Mouse (Mus musculus) layer of hippocampus, adult 9-11 months (tissue): ENCODE results near the gene Olfr1359.
"Not testable (repeated sequence)": the region's sequence is repeated elsewhere in the genome, so short reads cannot be mapped to it uniquely, and the experiment has no call there.

ENCODE experiments used
- DNase-seq: peaks from one replicate; pipeline ENCODE4 v3.0.0; 2022

Gene Olfr1359

DNA sequence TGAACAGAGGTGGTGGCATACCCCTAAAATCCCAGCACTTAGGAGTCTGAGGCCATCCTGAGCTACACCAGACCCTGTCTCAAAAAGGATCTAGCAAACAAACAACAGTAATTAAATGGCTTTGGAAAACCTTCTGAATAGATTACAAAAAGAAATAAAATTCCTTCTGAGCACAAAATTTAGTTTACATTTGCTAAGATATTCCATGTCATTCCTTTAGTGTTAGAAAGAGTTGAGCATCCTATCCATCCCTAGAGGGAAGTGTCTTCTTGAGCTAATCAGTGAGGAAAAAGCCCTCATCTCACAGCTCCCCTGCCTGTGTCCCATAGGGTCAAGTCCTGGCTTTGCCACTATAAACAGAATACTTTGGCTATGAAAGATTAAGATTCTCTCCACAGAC lies at the start of gene Olfr1359:
Olfr1359 (plus strand) TSS at position 301 of the 400 bp plus-strand sequence.
- DNase-seq, result no peak

DNA sequence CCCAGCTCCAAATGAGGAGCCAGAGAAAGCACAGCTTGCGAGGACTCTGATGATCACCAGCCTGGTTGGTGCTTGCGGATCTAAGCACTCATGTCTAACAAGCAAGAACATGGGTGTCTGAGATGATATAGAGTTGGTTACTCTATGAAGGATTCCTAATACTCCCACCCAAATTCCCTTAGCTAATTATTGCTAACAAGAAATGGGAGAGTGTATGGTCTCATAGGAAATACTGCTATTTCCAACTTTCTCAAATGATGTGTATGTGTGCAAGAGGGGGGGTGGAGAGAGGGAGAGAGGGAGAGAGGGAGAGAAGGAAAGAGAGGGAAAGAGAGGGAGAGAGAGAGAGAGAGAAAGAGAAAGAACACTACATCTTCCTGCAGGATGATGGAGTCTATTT lies 34.6 kb upstream of the Olfr1359 start, which contains the start of gene Olfr1361:
Olfr1361 (minus strand) TSS at position 101 of the 400 bp plus-strand sequence.
- no peak for DNase-seq

DNA sequence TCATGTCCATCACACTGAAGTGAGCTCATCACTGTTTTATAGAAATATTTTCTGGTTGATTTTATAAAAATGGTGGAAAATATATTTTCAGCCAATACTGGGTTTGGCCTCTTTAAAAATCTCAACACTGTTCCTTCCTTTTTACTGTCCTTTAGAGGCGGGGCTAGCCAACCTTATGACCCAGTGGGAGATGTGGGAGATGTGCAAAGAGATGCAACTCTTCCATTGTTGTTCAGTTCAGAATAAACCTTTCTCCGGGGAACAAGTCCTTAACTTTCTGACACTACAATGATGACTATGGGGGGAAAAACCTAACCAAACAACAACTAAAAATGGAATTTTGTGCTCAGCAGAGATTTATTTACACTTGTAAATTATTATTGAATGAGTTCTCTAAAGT lies 20.6 kb upstream of the Olfr1359 start, which contains the start of gene Olfr1360:
Olfr1360 (minus strand) TSS at position 101 of the 400 bp plus-strand sequence.
- DNase-seq, result no peak

DNA sequence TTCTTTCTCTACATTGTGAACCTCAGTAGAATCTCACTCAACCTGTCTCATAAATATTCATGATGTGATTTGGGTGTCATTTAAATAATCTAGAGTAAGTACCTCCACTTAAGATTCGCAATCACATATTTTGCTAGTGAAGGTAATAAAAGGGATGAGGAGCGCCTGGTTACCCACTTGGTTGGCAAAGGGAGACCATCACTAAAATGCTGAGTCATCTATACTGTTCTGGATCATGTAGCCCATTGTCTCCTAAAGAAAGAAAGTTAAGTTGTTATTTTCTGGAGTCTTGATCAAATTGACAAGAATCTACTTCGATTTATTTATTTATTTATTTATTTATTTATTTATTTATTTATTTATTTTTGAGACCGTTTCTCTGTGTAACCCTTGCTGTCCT lies 8.8 kb downstream of the Olfr1359 start:
- no peak for DNase-seq

DNA sequence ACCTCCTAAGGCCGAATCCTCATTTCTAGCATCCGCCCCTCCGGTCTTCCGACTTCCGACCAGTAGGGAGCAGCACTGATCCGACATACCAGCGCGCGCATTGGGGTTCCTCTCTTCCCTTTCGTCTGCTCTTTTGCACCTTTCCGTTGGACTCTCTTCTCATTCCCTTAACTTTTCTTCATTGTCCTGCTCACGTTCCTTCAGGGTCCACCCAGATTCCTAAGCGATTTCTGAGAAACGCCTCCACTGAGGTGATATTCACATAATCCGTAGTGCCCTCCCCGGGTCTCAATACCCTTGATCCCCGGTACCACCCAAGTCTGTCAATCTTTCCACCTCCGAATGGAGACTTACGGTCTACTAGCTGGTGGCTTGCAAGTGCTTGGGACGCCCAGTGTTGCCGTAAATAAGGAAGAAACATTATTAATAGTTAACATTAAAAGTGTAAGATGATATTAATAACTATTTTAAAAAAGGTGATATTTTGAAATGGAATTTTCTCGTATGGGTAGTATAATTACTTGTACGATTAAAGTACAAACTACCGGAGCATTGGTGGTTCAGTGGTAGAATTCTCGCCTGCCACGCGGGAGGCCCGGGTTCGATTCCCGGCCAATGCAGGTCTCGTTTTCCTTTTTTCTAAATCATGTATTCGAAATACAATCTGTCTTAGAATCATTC lies 12.3 kb downstream of the Olfr1359 start:
- peak; percentile 85 for DNase-seq

DNA sequence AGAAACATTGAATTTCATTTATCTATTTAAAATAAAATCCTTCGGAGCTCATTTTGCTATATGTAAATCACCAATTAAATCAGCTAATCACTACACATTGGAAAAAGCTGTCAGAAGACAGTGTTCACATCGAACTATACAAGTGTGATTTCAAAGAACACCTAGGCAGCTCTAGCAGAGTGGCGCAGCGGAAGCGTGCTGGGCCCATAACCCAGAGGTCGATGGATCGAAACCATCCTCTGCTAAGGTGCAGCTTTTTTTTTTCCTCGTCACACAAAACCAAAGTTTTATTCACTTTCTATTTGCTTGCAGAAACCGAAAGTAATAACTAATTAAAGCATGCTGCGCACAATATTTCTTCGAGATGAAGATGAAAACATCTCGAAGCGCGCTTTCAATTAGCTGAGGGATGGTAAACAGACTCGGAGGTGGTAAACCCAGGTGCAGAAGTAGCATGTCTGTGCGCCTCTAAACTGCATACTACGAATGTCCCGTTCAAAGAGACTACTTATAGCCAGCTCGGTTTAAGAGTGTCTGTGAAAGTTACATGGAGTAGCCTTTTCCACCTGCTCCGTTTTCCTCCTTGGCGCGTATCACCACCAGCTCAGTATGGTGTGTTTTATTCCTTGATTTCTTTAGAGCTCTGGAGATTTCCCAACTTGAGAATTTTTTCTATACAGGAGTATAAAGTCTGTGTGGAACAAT lies 13.1 kb downstream of the Olfr1359 start:
- DNase-seq, result peak; percentile 67

DNA sequence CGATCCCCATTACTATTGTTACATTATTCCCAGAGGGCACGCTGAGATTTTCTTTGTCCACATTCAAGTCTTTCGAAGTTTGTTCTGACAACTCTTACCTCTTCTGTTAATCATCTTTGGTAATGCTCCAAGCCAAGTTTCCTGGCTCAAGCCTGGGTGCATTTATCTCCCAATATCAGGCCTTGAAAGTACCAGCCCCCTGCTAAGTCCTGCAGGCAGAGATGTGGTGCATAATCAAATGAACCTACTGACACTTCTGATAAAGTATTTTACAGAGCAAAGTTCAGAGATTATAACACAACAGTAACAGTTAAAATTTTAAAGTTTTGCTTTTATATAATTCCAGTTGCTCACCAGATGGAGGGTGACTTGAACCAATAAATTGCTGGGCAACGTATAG lies 13.8 kb downstream of the Olfr1359 start:
- no peak for DNase-seq

DNA sequence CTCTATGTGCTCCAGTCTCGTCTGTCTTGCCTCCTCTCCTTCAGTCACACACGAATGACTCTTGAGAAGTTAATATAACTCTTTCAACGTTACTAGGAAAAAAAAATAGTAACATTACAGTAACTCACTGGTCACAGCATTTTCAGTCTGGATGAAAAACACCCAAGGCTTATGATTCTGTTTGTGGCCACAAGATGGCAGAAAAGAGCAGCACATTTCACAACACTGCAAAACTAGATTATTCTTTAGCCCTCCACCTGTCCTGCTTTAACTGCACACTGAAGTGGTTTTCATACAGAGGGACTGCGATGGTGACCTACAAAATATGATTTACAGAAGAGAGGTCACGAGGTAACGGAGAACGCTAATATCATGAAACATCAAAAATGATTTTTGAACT lies 16.8 kb downstream of the Olfr1359 start:
- peak; percentile 40 for DNase-seq

DNA sequence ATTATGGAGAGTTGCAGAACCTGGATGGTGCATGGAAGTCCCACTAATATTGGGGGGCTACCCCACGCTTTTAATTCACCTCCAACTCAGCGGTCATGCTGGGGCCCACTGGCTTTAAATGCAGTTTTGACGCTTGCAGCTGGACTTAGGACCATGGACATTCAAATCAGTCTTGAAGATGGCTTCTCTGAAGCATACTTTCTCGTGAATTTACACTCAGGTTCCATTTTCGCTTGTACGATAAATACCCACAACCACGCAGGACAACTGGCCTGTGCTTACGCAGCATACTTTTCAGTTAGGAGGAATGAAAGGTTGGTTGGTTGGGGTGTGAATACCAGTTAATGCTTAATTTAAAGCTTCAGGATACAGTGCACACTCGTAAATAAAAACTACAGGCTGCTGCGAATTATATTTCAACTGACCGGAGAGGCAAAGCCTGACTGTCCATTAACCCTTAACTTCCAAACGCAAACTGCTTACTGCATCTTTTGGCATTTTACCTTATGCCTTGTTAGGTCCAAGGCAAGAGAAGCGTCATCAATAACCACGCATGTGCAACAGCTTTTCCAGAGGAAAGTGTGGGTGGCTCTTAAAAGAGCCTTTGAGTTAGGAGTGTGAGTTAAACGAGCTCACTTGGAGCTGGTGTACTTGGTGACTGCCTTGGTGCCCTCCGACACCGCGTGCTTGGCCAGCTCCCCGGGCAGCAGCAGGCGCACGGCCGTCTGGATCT lies 17.4 kb downstream of the Olfr1359 start:
- DNase-seq, result peak; percentile 8

DNA sequence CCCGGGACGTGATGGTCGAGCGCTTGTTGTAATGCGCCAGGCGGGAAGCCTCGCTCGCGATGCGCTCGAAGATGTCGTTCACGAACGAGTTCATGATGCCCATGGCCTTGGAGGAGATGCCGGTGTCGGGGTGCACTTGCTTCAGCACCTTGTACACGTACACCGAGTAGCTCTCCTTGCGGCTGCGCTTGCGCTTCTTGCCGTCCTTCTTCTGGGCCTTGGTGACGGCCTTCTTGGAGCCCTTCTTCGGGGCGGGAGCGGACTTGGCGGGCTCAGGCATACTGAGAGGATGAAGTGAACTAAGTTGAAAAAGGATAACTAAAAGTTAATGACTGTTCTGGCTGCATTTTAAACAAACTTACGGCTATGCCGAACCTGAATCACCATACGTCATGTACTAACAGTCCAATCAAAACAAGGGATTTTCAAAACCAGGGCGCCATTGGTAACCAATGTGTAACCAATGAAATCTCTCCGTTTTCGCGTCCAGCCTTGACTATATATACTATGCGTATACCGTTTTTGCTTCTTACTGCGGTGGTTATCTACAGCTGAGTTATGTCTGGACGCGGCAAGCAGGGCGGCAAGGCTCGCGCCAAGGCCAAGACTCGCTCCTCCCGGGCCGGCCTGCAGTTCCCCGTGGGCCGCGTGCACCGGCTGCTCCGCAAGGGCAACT lies 18.1 kb downstream of the Olfr1359 start, which contains the start of the genes Hist1h2bl and Hist1h2ai:
Hist1h2bl (minus strand) TSS at position 280 of the 676 bp plus-strand sequence.
Hist1h2ai (plus strand) TSS at position 559 of the 676 bp plus-strand sequence.
- DNase-seq, result peak; percentile 93

DNA sequence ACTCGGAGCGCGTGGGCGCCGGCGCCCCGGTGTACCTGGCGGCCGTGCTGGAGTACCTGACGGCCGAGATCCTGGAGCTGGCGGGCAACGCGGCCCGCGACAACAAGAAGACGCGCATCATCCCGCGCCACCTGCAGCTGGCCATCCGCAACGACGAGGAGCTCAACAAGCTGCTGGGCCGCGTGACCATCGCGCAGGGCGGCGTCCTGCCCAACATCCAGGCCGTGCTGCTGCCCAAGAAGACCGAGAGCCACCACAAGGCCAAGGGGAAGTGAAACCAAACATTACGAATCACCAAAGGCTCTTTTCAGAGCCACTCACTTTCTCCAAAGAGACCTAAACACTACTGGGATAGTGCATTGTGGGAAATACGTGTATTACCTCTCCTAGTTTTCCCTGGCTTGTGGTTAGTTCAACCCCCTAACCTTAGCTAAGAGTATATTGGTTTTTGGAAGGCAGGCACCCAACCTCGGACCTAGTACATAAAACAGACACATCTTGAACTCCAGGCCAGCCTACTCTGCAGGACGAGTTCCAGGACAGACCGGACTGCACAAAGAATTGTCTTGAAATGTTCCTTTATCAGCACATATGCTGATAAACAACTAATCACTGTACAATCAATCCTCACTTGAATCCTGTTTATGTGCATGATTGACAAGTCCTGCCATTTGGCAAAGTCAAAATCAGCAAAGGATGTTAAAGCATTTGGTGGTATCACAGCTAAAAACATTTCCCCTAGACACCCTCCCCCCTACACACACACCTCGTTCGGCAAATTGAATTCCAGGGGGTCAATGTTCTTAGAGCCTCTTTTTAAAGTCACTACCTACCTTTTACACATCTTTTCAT lies 18.9 kb downstream of the Olfr1359 start:
- DNase-seq, result peak; percentile 24

DNA sequence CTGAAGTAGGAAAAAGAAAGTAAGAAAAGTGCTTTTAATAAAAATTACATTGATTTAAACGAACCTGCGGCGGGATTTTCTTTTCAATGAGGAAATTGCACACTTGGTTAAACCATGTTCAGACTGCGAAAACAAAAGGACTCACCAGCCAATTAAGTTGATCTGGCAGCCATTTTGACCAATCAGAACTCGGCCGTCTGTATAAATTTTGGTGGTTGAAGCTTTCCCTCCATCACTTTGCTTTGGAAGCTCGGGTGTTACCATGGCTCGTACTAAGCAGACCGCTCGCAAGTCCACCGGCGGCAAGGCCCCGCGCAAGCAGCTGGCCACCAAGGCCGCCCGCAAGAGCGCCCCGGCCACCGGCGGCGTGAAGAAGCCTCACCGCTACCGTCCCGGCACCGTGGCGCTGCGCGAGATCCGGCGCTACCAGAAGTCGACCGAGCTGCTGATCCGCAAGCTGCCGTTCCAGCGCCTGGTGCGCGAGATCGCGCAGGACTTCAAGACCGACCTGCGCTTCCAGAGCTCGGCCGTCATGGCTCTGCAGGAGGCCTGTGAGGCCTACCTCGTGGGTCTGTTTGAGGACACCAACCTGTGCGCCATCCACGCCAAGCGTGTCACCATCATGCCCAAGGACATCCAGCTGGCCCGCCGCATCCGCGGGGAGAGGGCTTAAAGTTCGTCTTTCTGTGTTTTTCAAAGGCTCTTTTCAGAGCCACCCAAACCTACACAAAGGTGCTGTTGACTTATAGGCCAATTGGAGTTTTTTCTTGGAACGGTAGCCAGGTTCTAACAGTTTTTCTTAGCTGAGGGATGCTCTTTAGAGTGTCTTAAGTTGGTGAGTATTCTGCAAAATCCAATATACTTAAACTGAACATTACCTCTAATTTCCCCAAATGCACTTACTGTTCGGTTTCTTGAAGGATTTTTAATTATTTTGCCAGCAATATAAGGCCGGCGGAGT lies 19.8 kb downstream of the Olfr1359 start, which contains the start of gene Hist1h3h:
Hist1h3h (plus strand) TSS at position 263 of the 961 bp plus-strand sequence.
- DNase-seq, result peak; percentile 87

DNA sequence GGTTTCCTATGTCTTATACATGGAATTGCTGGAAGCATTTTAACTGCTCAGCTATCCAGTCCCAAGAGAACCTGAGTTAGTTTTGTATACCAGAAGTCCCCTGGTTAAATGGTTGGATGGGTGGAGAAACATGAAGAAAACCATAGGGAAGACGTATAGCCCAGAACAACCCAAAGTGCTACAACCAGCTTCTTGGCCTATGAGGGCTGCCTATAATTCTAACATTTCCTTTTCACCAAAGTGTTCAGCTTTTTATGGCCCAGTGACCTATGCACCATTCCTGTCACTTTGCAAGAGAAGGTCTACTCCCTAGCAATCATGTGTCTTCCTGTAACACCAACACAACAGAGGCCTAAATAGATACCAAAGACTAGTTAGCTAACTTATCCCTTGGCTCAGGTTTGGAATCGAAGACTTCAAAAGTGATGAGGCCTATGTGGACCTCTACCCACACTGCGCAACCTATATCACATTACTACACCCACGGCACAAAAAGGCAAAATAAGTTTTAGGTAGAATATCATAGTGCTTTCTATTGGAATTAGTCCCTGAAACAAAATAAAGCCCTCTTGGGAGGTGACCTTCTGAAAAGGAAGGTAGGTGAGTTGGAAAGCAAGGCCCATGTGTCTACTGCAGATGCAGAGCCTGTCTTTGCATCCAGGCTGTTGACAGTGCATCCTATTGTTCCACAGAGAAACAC lies 20.6 kb downstream of the Olfr1359 start:
- DNase-seq, result no peak

DNA sequence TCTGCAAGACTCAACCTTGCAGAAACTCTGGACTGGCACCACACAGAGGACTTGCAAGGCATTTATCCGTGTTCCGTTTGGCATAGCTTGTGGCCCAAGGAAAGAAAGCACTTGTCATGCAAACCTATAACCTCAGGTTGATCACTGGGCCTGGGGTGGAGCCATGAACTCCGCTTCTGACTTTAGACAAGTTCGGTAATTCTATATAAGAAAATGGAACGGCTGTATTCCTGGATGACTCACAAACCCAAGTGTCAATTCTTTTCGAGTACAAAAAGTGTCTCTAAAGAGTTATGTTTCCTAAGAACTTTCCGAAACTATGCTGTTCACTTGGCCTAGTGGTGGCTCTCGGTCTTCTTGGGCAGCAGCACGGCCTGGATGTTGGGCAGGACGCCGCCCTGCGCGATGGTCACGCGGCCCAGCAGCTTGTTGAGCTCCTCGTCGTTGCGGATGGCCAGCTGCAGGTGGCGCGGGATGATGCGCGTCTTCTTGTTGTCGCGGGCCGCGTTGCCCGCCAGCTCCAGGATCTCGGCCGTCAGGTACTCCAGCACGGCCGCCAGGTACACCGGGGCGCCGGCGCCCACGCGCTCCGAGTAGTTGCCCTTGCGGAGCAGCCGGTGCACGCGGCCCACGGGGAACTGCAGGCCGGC lies 23.3 kb downstream of the Olfr1359 start:
- DNase-seq, result not testable (repeated sequence)

DNA sequence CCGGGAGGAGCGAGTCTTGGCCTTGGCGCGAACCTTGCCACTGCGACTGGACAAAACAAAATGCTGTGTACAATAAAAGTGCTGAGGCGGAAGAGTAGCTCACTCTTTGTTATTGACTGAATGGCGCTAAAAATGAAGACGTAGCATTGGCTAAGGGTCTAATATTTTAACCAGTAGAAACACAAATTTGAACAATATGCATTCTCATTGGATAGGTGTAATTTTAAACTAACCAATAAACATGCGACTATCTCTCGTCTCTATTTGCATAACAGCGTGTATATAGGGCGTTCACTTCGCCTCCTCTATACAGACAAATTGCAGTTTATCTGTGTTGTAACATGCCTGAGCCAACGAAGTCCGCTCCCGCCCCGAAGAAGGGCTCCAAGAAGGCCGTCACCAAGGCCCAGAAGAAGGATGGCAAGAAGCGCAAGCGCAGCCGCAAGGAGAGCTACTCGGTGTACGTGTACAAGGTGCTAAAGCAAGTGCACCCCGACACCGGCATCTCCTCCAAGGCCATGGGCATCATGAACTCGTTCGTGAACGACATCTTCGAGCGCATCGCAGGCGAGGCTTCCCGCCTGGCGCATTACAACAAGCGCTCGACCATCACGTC lies 24.0 kb downstream of the Olfr1359 start, which contains the start of gene Hist1h2bm:
Hist1h2bm (plus strand) TSS at position 288 of the 616 bp plus-strand sequence.
- DNase-seq, result peak; percentile 75

DNA sequence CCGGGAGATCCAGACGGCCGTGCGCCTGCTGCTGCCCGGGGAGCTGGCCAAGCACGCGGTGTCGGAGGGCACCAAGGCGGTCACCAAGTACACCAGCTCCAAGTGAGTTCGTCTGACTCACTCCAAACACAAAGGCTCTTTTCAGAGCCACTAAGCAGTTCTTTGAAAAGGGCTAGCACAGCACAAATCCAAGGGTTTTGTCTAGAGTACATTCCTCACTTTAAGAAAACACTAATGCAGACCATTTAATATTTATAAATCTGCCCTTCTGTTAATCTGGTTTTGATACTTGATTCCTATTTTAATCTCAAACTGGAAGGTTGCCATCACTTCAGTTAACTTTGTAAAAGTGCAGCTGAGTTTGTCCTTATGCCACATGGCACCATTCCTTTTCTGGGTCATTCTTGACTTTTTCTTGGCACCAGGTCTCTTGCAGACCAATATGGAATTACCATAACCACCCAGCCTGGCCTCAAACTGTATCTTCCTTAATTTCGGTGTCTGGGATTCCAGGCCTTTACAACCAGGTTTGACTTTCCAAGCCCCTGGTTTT lies 24.5 kb downstream of the Olfr1359 start:
- DNase-seq, result no peak

DNA sequence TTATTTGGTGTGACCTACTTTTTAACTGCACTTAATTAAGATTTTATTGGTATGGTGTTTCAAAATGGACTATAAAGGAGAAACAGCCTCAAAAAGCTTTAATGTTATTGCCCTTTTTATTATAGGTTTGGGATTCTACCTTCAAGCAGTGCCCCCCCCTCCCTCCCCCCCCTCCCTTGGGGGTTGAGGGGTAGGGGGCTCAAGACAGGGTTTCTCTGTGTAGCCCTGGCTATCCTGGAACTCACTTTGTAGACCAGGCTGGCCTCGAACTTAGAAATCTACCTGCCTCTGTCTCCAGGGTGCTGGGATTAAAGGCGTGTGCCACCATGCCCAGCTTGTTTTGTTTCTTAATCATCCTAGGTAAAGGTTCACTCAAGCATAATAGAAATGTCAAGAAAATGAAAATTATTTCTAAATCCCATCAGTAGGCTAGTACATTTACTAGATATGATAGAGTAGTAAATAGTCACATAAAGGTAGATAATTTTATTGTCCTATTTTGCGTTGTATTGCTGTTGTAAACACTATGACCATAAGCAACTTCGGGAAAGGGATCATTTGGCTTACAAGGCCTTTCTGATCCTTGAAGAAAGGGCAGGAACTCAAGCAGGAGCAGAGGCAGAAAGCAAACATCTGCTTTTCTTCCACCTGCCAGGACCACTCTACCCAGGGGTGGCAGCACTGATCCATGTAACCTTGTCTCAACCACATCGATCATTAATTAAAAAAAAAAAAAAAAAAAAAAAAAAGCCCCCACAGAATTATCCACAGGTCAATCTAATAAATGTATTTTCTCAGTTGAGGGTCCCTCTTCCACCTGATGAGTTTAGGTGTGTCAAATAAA lies 25.3 kb downstream of the Olfr1359 start:
- DNase-seq, result no peak
